Mouse (Mus musculus): ENCODE results near the gene Ccnl1.

Ccnl1 gene

DNA sequence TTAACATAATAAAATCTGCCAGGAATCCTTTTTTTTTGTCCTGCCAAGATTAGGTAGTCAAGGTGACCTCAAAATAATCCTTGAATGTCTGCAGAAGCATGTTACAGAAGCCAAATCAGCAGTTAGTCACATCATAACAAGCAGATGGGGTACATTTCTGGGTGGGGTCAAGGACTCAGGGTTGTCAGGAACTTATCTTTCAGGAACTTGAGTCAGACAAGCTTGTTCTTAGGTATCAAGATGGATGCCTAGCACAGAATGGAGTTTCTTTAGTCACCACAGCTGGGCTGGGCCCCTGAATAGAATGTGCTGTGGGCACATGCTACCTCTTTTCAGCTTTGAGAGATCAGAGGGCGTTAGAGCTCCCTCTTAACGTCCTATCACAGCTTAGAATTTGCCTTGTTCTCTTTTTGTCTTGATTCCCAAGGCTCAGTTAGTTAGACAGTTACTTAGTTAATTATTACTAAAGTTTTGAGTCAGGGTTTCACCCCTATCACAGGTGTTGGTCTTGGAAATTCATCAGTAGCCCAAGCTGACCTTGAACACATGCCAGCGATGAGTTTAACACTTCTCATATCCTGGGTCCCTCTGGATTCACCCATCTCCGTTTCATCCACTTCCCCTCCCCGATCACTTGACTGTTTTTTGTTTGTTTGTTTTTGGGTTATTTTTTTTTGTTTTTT lies 32.9 kb downstream of the Ccnl1 start:
- DNase-seq (ENCODE audit: low spot score): no peak

DNA sequence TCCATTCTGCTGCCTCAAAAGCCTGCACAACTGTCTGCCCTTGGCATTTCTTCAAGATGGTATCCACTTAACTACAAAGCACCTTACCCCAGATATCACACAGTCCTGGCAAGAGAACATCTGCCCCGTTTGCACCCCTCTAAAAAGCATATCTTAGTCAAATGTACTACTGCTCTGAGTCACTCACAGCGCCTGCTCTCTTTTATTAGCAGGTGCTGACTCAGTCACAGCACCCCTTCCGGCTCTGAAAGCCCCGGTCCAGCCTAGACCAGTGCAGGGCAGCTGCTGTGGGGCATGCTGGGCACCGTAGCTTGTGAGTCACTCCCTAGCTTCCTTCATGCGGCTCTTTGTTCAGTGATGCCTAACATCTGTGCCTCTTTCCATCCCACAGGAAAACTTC lies 35.6 kb downstream of the Ccnl1 start:
- DNase-seq (ENCODE audit: low spot score): no peak

DNA sequence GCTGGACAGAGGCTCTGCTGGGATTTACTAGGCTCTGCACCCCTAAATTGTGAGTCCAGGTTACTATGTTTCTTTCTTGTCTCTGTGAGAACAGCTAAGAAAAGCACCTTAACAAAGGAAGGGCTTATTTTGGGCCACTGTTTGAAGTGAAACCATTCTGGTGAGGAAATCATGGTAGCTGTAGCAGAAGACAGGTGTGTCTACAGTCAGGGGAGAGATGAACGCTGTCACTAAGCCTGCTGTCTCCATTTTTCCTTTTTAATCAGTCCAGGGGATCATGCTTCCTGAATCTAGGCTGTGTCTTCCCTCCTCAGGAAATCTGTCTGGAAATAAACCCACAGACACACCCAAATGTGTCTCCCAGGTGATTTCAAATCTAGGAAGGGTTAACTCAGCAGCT lies 36.4 kb downstream of the Ccnl1 start:
- no peak for DNase-seq (ENCODE audit: low spot score)

DNA sequence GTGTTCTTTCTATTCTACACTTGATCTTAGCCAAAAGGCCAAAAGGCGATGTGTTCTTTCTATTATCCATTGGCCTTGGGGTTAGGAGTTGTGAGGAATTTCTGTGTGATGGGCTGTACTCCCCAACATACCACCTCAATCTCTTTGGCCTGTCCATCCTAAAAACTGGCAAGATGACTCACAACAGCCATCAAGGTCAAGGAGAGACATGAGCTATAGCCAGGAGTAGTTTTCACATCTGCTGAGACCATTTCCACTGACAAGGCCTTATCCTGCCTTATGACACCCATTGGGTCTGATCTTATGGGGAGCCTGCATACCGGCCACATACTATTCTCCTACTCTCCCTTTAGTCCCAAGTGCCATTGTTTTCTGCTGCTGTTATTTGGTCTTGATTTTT lies 39.0 kb downstream of the Ccnl1 start:
- DNase-seq (ENCODE audit: low spot score): no peak

DNA sequence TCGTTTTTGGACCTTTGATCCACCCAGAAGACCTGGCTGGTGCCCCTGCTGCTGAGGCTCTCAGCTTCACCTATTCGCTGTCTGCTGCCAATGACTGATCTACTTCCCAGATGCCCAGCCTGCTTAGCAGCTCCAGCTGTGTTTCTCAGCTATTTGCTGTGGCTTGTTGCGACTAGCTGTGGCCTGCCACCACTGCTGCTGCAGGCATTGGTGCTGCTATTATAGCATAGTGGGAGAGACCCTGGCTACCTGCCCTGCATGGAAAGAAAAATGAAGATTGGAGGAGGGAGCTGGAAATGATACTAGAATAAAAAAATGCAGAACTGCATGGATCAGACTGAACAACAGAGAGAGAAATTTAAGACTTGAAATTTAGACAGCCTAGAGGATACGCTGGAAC lies 45.1 kb downstream of the Ccnl1 start:
- DNase-seq (ENCODE audit: low spot score): no peak

DNA sequence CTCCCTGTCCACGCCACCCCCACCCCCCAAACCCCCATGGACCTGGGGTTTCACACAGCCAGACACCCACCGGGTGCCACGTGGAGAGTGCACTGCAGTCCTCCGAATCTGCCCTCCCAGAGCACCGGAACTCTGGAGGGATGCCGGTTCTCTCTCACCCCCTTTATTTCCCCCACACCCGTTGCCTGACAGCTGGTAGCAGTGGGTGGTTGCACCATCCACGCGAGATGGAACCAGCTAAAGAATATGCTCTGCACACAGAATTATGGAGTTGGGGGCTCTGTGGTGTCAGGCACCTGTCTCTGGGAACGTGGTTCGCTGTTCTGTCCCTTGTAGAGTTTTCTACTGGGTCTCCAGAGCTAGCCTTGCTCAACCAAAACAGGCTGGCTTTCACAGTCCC lies 45.8 kb downstream of the Ccnl1 start:
- DNase-seq (ENCODE audit: low spot score): no peak

DNA sequence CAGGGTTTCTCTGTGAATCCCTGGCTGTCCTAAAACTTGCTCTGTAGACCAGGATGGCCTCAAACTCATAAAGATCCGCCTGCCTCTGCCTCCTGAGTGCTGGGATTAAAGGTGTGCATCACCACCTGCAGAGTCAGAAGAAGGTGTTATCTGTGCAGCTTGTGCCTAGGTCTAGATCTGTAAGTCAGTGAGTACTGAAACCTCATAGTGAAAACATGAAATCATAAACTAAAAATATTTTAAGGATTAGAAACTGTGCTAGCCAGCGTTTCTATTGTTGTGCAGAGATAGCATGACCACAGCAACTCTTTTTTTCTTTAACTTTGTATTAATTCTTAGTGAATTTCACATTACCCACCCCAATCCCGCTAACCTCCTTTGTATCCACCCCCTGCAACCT lies 46.8 kb downstream of the Ccnl1 start:
- no peak for DNase-seq (ENCODE audit: low spot score)

DNA sequence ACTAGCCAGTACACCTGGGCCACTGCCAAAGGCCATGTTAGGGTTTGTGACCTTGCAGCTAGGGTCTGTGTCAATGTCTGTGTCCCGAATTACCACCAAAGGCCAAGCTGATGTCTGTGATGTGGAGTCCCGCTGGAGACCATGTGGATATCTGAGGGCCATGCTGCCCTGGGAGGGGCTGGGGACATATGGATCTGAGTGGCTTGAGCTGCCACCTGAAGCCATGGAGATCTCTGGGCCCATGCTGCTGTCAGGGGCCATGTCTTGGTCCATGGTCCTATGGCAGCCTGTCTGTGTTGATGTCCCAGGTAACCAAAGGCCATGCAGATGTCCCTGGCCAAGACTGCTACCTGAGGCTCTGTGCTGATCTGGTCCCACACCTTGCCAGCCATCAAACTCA lies 48.6 kb downstream of the Ccnl1 start:
- DNase-seq (ENCODE audit: low spot score): no peak

DNA sequence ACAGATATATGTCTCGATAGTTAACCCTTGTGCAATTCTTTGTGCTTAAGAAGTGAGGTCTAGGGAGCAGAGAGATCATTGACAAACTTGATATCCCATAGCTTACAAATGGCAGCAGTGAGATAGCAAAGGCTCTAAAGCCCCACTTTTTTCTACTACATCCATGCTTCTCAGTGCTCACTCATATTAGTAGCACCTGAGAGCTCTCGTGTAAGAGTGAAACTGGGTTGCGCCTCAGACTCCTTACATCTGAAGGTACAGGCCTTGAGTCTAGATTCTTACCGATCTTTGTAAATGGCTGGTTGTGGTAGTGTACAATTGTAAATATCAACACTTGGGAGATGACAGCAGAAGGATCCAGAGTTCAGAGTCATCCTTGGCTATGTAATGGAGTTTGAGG lies 50.5 kb downstream of the Ccnl1 start:
- no peak for DNase-seq (ENCODE audit: low spot score)

DNA sequence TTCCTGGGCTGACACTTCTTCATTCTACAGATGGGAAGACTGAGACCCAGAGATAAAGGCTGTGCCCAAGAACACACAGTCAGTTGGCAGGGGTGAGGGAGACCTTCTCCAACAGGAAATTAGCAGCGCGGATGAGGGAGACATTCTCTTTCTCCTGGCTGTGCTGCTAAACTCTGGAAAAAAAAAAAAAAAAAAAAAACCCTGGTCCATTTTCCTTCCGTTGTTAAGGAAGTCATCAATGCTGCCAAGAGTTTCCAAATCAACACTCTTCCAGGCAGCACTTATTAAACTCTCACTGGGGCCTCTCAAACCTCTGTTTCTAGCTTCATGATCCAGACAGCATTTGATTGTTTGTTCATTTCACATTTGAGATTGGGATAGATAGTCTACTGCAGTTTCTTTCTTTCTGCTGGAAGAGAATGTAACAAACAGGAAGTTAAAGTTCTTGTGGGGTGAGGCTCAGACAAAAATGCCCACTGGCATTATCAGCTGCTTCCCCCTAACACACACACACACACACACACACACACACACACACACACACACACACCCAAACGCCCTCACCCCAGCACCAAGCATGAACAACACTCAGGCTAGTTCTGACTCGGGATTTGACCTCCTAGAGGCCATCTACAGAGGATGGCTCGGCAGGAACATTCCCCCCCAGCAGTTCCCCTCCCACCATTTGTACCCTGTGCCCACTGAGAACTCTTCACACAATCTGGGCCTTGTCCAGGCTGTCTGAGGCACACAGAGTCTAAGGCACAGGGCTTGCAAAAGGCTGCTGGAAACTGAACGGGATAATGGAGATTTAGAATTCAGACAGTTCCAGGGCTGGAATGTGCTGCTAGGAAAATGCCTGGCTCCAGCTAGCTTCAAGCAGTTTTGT lies 52.5 kb downstream of the Ccnl1 start:
- no peak for DNase-seq (ENCODE audit: low spot score)

DNA sequence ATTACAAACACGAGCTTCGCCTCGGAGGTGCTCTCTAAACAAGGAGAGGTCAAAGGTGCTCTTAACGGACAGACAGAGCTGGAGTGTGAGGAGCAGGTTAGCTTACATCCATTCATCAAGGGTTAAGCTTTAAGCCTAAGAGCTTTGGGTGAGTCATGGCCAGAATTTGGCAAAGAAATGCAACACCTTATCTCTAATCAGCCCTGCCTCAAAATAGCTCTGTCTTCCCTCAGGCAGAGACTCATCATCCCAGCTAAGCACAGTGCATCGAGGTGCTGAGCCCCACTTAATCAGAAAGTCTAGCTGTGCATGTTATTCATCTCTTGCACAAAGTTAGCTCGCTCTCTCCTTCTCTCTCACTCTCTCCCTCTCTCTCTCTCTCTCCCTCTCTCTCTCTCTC lies 53.3 kb downstream of the Ccnl1 start:
- no peak for DNase-seq (ENCODE audit: low spot score)

DNA sequence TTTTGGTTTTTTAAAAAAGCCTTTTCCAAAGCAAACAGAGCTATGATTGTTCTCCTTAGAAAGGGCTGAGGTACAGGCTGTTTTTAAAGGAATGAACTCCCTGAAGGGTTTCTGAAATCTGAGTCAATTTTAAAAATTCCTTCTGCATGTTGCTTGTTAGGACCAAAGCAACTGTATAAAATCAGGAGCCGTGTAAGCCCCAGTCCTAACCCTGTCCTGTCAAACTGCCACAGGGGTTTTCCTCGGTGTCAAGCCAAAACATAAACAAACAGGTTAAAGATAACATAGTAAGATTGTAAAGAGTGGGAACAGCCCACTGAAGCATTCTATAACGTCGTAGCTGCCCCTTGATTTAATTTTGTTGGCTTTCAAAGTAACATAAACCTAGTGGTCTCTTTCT lies 53.9 kb downstream of the Ccnl1 start:
- DNase-seq (ENCODE audit: low spot score): no peak

DNA sequence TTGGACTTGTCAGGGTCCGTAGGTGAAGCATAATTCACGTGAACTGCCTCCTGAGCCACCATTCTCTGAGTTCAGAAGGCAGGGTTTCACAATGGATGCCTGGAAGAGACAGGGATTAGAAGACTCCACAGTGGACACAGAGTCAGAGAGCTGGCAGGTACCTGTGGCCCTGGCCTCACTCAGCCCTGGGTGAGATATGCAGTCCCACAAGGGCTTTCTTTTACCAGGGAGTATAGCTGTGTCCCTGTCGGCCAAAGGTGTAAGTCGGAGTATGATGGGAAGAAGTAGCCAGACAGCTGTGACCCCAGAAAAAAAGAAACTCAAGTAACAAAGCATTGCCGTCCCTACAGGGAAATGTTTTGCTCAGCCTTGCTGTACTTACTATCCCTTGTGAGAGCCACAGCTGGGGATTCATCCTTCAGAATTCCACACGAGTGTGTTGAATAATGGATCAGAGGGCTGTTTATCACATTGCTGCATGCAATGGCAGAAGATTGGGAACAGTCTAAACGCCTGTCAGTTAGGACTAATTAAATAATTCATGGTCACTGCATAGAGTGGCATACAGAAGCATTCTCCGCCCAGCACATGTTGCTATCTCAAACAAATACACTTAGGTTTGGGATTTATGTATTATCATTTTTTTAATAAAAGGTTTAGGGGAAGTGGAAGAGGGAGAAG lies 59.3 kb downstream of the Ccnl1 start:
- DNase-seq (ENCODE audit: low spot score): no peak

DNA sequence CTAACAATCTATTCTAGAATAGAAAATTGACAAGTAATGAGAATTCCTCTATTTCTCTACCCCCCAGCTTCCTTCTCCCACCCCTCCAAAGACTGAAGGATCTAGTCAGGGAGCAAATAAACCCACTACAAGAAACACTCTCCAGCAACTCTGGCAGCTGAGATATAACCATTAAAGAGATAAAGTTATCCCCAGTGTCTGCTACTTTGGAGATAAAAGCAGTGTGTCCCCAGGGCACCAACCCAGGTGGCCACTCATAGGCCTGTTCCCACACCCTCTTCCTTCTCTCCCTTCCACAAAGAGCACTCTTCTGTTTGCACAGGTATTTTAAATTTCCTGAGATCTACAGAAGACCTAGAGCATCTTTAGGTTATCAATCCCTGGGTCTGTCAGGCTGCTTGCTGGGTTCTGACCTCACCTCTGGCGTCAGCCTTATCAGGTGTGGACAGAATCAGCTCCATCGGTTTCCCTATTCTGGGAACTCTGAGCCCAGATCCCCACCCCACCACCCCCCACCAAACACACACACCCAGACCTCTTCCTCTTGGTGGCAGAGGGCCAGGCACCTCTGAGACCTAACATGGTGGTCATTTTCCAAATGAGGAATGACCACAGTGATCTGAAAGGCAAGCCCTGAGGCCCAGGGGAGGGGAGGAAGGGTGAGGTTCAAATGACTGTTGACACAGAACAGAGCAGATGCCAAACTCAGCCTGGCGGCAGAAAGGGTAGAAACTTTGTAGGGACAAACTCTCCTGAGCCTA lies 60.6 kb downstream of the Ccnl1 start:
- no peak for DNase-seq (ENCODE audit: low spot score)
